Mouse (Mus musculus) frontal cortex, postnatal 36 days (tissue): ENCODE measurements at regions not wholly inside any gene's neighbourhood (a gene's known extent, or its start where the extent isn't known, plus 50 kb on each side); places are given as distances from the start of the nearest gene placed in this dataset.

Experiments used
- DNase-seq, 2 experiments: peaks; one replicate each; pipeline ENCODE4 v3.0.0; 2022; ENCODE audit warnings: low spot score in 2 of 2

DNA sequence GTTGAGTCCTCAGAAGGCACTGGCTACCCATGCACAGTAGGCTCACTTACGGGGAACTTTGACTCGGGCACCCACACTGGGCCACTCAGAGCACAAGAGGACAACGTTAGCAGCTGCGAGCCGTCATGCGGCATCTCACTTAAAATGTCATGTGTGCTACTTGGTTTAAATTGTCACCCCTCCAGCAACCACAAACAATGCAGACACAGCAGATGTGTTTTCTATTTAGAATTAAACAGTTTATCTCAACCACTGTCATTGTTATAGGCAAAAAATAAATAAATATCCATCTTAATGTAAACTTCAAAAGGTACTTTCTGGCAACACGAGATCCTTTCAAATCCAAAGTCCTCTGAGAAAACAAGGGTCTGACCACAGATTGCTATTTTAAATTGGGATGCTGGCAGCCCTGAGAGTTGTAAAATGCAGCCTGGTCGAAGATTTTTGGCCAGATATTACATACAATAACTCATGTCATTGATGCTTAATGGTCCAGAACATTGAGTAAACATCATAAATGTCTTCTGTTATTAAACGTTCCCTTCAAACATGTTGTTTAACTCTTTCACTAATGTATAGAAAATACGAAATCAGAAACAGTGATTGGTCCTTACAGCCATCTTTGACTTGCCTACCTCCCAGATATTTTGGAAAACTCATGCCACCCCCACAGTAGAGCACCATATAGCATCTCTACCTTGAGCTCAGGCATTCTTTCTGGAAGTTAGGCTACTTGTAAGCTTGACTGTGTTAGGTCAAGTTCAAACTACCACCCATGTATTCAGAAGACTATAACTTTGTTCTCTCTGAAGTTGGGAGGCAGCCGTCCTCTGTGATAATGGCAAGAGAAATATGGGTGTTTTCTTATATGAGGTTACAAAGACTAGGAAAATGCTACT, 232.8 kb upstream of the Tcf21 start:
- DNase-seq: no peak

DNA sequence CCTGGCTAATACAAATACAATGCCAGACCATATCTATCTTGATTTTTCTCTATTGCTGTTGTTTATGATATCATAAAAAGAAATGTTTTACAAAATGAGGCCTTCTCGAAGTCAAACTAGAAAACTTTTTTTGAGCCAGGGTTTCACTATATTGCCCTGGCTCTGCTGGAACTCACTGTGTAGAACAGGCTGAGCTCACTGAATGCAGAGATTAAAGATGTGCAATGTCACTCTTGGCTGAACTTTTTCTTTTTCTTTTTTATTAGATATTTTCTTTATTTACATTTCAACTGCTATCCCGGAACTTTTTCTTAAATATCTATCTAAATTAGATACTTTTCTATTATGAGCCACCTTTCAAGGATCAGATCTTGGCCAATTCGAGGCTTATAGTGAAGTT, 224.5 kb upstream of the Tcf21 start:
- DNase-seq: no peak

DNA sequence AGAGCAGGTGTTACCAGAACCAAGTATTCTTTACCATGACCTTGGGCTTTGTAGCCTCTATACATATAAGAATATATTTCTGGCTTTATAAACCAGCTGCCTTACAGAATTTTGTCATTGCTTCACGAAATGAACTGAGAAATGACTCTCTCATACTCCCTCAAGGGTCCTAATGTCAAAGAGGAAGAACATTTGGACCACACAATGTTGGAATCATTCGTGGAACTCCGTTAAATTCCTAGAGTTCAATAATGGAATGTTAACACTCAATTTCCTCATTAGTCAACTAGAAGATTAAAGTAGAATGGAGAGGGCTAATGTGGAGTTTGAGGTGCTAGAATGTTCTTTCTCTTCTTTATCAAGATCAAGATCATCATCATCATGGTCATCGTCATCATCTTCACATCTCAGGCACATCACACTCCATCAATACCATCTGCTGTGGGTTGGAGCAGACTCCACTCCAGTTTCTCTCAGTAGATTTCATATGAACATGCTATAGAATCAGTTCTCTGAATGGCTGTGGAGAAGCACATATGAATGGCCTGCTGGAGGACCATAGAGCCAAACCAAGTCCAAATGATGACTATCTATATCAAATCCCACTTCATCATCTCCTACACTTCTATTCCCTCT, 211.6 kb upstream of the Tcf21 start:
- DNase-seq: no peak

DNA sequence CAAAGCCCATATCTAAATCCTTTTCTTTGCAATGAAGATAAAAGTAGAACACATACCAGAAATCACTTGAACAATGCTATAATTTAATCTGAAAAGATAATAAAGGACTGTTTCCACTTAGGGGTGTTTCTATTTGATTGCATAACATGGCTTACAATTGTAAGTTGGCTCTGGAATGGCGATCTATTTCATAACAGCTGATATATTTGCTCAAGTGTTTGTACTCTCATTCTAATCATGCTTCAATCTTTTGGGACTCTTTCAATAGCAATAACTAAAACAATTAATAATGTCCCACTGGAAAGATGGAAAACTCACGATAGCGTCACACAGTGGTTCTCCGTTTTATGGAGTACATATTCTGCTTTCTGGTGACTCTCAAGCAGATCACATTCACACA, 208.0 kb upstream of the Tcf21 start:
- no peak for DNase-seq

DNA sequence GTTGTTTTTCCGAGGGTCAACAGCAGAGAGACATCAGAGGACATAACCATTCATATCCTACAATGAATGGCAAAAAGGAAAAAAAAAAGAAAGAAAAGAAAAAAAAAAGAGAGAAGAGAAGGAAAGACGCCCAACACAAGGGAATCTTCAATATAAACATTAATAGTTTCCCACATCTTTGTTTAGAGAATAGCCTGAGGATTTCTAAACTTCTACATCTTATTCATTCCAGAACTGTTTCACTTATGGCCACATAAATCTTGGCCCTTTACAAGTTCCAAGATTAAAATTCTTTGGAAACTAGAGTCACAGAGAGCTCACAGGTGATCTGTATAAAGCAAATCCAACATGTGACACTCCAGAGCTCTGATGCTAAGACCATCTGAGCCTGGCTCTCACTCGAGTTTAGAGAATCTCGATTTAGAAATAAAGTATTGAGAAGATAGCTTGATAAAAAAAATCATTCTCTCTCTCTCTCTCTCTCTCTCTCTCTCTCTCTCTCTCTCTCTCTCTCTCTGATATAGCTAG, 197.2 kb upstream of the Tcf21 start:
- no peak for DNase-seq

DNA sequence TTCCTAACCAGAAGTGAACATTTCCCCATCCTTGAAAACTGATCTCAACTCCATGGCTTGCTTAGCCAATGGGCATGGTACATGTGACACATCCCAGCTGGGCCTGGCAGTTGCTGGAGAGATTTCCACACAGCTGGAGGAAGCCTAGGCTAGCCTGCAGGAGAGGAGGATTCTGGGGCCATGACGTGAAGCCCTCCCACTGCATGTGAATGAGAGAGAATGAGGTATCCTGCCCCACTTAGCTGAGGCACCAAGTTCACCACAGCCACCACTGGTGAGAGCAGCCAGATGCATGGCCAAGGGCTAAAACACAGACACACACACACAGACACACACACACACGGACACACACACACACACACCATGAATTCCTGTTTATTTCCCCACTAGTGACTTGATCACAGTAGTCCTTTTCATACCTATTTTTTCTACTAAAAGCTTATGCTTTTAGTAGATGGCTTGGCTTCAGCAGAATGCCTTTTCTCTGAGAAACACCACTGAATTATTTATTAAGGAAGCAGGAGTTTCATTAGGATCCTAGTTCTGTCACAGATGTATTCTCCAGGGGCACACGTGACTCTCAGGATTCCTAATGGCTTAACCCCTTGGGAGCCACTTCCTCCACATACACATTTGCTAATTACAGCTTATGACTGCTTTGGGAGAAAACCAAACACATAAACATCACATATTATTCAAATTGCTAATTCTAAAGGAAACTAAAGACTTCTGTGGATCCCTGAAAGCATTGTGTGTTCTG, 196.1 kb upstream of the Tcf21 start:
- no peak for DNase-seq

DNA sequence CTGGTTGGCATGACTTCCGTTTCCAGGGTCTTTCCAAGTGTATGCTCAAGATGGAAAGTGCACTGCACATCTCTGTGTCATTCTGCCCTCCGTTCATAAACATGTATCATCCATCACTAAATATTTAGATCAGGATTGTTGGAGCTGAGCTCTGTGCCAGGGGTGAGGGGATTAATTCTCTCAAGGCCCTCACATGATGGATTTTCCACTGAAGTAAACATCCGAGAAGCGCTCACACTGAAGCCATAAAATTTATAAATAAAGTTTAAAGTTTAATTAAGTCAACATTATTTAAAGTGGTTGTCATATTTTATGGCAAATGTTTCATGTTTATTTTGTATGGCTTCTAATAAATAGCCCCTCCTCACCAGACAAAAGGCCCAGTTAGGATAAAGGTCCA, 190.7 kb upstream of the Tcf21 start:
- no peak for DNase-seq

DNA sequence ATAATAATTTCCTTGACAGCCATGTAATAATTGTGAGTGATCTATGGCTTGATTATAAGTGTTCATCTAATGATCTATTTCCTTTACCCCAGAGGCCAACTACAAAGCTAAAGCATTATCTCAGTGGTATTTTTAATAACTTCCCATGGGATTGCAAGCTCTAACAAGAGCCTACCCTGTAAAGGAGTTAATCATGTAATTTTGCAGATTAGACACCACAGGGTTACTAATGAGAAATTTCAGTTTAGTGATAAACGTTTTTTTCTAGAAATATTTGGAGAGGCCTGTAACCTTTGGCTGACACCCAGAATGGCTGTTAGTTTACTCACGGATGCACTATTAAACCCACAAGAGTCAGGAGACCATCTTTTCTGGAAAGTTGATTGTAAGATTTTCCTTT, 190.2 kb upstream of the Tcf21 start:
- DNase-seq: no peak

DNA sequence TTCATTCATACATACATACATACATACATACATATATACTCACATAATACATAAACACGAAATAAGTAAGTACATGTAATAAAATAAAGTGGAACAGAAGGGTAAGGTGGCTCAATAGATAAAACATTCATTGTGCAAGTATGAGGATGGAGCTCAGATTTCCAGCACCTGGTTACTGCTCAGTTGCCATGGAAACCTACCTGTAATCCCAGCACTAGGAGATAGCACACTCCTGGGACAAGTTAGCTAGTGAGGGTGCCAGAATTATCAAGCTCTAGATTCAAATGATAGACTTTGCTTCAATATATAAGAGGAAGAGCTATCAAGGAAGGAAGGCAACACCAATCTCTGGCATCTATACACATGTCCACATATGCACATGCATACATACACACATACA, 184.8 kb upstream of the Tcf21 start:
- DNase-seq: no peak

DNA sequence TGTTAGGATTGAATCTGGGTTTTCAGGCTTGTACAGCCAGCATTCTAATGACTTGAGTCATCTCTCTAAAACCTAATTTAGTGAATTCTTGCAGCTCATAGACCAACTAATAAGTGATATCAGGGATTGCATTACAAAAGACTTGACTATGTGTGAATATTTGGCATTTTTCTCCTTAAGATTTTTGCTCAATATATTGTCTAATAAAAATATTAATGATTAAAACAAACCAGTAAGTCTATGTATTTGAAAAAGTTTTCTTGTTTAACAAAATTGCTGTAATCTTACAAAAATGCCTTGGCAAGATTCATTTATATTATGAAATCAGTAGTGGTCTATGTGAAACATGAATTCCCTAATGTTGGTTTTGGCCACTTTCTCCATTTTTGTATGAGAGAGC, 183.7 kb upstream of the Tcf21 start:
- DNase-seq: no peak

DNA sequence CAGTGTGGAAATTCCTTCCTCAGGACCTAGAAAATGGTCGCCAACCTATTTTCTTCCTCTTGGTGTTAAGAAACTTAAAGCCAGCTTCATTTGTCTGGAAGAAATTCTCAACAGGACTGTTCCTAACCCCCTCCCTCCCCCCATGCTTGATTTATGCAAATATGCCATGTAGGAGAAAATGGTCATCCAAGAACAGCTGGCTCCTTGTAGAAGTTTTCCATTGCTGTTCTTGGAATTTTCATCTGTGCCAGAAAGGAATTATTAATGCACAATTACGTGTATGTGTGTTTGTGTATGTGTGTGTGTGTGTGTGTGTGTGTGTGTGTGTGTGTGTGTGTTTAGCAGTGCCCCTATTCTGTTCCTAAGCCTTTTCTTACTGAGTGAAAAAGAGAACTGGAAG, 178.6 kb upstream of the Tcf21 start:
- no peak for DNase-seq

DNA sequence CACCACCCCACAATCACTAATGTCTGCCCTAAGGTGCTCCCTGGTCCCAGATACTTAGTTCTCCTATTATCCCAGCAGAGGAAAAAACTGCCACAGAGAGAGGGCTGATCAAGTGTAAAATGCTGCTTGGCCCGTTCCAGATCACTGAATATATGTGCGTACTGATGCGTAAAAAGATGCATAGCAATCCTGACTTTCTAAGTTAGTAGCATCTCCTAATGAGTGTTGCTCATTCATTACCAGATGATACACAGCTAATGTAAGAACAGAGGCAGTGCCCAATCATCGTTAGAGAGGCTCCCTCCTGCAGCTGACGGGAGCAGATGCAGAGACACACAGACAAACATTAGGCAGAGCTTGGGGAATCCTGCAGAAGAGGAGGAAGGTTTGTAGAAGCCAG, 177.6 kb upstream of the Tcf21 start:
- no peak for DNase-seq

DNA sequence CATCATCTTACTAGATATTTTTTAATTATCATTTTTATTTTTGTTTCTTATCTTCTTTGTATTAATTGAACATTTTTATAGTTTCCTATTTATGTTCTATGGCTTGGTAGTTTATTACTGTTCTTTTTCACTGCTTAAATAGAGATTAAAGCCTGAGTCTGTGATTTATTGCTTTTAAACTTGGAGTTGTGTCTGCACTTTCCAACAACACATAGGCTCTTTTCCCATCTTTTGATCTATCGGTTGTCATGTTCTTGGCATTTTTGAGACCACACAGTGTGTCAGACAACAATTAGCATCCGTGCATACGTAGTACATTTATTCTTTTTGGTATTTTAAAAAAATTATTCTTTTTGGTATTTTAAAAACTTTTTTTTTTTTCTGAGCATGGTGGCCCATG, 173.2 kb upstream of the Tcf21 start:
- DNase-seq: no peak

DNA sequence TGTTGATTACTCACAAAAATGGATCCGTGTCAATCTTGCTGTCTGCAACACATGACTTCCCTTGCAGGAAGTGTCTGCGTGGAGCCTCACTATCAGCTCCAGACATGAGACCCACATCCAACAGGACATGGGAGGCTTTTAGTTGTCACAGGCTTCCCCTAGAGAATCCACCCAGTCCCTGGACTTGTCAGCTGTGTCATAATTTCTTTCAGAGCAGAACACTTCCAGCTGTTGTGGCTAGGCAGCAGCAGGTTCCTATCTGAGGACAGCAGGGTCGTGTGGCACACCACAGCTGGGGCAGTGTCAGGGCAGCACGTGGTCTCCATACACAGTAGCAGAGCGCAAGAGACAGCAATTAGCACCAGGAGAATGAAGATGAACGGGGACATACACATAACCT, 161.8 kb upstream of the Tcf21 start:
- no peak for DNase-seq

DNA sequence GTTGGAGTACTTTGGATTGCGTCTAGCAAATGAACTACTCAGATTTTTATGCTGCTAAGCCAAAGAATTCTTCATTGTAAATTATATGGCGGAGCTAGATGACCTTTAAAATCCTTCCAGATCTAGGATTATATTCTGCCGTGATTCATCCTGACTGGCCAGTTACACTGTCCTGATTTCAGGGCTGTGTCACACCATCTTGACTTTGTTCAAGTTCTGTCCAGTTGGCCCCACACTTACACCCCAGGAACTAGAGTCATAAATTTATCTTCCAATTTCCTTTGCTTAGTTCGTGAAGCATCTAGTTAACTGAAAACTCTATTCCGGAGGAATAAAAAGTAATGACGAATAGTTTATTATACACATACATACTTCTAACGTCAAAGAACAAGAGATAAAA, 158.5 kb upstream of the Tcf21 start:
- DNase-seq: no peak

DNA sequence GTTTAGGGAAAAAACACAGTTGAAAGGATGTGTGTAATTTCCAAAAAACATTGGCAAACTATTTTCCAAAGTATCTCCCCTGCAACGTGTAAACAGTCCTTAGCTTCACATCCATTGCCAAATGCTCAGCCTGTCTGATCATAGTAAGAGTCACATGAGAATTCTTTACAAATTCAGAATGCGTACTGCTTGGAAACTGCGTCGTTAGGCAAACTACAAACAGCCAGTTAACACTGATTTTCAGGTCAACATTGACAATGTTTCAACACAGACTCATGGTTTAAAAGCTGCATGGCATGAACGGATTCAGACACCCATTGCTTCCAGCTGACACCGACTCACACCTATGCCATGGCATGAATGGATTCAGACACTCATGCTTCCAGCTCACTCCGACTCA, 137.0 kb upstream of the Tcf21 start:
- no peak for DNase-seq

DNA sequence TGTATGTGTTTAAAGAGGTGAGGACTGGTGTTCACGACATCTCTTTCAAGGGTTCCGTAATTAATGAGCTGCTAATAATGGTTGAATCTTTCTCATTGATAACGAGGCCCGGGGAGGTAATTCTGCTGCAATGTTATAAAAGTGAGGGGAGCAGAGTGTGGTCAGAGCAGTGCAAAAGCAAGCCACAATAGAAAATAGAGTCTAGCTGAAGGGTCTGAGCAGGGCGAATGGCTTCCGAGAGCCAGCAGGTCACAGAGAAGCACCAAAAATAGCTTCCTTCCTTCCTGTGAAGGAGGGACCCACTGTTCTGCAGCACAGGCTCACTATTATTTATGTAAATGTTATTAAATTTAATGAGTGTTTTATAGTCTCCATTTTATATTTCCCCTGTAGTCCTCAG, 133.3 kb upstream of the Tcf21 start:
- no peak for DNase-seq

DNA sequence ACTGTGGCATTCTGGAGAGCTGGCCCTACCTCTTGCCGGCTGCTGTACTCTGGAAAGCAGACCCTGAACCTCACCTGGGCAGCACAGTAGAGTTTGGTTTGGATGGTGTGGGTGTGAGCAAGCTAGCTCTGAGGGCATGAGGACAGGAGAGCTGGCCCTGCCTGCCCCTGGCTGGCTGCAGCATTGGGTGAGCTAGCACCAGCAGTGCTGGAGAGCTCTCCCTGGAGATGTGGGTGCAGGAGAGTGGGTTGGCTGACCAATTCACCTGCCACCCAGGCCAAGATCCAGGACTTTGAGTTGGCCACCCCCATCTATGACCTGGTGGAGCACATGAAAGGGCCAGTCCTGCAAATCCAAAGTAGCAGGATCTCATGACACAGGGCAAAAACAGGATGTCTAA, 124.3 kb upstream of the Tcf21 start:
- DNase-seq: no peak

DNA sequence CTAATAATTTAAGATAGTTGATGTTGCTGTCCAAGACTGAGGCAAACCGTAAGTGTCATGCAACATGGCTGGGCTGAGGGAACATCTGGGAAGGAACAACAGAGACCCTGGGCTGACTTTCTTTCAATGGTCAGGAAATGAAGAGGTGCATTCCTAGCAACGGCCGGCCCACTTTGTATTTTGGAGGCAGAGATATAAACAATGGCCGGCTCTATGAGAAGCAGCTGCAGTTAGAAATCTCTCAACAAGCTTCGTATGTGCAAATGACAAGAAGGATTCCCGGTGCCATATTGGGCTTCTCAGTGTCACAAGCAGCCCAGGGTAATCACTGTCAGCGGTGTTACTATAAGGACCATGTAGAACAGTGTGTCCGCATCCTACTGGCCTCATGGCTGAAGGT, 108.0 kb upstream of the Tcf21 start:
- DNase-seq: no peak

DNA sequence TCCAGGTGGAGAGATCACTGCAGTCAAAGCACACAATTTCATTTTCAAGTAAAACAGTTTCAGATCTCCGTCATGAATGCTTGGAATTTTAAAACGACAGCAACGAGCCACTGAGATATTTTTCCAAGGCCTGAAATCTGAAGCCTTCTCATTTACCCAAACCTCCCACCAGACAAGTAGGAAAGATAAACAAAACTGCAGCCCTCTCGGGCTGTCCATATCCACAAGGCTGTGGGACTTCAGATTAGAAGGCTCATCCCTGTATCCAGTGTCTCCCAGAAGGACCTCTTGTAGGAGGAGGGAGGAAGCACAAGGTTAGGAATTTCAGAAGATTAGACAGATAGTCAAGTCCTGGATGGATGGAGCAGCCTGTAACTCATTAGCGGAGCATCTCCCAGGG, 106.1 kb upstream of the Tcf21 start:
- no peak for DNase-seq

DNA sequence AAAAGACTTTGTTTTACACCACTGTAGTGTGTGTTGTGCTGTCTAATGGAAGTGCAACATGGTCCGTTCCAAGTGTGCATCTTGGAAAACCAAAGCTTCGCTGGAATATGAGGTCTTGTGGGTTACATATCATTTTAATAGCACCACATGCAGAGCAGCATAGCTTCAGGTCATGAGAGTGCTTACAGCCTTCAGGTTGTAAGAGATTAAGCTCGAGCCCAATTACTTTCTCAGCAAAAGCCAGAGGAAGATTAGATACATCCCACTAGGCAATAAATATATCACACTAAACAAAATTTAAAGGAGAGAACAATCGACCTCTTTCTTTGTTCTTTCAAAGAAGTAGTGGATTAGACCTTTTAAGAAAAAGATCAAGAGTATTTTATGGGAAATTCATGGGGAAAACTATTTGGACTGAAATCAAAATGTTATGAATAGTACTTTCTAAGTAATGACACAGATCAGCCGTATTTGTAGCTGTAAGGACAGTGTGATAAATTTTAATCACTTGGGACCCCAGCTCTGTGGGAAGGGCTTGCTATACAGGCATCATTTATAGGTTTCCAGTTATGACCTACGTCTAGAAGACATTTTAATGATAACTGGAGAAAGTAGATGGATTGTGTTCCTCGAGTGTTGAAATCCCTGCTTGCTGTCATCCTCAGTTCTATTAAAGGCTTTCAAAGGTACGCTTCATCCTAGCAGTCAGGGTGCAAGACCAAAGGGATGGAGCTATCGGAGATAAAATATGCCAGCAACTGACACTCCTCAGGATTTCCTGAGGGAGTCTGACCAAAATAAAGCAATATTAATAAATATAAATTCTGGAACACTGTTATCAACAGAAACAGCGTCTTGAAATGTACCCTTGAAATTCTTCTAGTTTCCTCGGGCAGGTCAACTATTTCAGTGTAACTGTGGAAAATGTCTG, 101.3 kb upstream of the Tcf21 start:
- DNase-seq: no peak

DNA sequence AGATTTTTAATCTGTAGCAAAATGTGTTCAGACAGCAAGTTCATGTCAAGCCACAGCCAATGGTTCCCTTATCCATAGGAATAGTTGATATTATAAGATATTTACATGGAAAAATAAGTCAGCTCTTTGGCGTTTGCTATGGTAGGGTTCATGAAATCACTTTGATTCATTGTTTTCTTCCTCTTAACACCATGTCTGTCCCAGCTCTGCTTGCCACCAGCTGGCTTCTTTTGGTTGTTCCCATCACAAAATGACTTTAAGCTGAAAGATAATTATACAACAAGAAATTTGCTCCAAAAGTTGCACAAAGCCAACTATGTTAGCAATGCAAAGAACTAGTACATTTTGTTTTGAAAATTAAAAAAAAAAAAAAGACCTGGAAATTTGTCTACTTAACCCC, 99.9 kb upstream of the Tcf21 start:
- DNase-seq: no peak
